Mouse (Mus musculus): ENCODE measurements around the gene Yrdc. TPM values are rescaled to one million over a fixed set of nuclear protein-coding genes. Genes with fewer than 3 reads are reported as not detected.
A peak's percentile ranks its signal among the peaks of the same experiment; 100 is the strongest.

Gene Yrdc
- total RNA-seq, 2 experiments from 2014 or later = 19.1 to 19.7 TPM

DNA sequence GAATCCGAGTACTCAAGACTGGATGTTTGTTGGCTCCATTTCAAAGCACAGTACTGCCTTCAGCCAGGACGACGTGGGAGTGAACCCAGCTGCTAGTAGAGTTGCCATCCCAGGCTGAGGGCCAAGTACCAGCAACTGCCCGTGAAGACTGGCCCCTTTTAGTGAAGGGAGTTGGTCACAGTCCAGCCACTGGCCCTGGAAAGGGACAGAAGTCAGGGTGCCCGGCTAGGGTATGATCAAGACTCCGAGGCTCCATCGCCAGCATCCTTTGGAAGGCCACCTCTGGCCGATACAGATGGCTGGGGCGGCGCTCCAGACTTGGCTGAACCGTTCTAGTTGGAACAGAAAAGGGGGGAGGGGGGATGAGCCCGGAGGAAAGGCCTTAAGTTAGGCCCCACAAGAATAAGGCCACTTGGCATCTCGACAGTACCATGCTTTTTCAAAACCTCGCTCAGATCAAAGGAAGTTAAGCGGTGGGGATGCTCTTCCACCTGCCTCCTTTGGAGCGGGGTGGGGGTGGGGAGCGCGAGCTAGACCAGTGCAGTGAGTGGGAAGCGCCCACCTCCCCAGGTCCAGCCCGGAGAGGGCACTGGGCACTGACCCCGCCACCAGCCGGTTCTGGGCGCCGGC is 733 bp upstream of the Yrdc start:
- no peak for ATAC-seq (ENCODE audit: poor library complexity, severe bottlenecking)

- ATAC-seq (ENCODE audit: poor library complexity, severe bottlenecking) = peak; percentile 64
Measured at GRCm38 (mm10) chr4:124850933-124851658, 617 bp downstream of the Yrdc start, which contains the start of gene 1110065P20Rik. Gene 1110065P20Rik, minus strand, starts transcription at chr4:124851196.

DNA sequence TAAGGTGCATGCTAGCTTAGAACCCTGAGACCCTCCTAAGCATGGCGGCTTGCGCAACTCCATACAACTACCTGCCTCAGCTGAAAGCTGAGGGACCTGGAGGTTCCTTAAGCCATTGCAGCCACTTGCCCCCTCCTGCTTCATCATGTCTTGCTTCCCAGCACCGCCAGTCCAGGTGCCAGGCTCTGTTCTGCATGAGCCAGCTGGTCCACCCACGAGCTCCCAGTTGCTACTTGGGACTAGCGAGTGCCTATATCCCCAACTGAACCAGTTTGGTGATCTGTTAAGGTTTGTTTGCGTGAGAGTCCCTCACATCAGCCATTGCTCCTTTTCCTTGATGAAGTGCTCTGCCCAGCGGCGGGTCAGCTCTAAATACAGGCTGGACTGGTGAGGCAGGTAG is 5.8 kb downstream of the Yrdc start:
- ATAC-seq (ENCODE audit: poor library complexity, severe bottlenecking) = no peak

DNA sequence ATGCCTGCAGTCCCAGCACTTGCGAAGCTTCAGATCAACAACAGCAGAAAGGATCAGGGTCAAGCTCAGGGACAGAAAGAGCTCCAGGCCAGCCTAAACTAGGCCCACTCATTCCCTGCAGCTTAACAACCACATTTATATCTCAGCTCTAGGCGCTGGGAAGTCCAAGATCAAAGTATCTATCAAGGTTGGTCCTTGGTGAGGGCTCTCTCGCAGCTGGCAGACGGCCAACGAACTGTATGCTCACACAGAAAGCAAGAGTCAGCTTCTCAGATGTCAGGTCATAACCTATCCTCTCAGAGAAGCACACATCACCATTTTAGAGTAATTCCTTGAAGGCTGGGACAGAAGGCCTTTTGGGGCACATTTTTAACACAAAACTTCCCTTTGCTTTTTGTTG is 7.9 kb downstream of the Yrdc start:
- ATAC-seq (ENCODE audit: poor library complexity, severe bottlenecking) = no peak

DNA sequence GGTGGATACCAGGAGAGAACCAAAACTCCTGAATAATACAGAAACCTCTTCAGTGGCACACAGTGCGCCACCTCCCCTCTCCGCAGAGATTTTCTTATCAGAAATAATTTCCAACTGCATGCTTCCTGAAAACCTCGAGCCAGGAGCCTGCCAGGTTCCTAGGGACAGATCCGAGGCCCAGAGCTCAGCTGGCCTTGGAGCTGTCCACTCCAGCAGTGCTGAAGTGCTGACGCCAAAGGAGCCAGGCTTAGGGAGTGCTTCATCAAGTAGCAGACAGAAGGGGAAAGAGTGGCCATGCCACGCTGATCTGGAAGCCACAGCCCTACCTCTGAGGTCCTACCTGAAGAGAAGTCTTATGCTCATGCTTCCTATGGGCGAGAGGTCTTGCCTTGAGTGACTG is 10.0 kb downstream of the Yrdc start:
- ATAC-seq (ENCODE audit: poor library complexity, severe bottlenecking) = peak; percentile 56; the same call in 1 of the 2 replicates

DNA sequence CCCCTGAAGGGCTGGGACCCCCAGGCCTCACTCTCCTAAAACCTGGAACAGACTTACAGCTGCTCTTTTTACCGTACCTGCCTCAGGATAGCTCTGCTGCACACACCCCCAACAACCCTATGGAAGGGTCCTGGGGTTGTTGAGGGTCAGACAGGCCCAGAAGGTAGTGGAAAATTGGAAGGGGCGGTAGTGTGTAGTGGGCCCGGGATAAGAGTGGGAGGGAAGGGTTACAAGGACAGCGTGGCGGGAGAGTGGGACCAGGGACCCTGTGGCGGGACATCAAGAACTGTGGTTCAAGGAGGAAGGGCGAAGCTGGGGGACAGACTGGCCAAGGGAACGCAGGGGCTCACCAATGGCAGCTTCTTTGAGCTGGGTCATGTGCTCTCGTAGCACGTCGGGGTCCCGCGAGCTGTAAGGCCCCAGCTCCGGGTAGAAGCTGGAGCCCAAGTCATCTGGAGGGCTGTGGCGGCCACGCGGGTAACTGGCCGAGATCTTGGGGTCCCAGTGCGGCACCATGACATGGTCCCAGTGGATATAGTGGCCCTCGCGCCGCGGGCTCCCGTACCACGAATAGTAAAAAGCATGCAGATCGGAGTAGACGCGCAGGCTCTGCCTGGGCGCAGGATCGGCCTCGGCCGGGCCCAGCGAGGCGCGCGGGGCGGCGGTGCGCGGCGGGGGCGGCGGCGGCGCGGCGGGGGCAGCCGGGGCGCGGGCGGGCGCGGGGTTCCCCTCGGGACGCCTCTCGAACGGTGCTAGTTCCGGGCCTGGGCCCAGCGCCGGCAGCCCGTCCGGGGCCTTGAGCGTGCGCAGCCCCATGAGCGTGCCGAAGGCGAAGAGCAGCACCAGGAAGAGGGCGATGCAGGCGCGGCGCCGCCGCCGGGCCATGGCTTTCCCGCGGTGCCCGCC is 11.1 kb downstream of the Yrdc start, which contains the start of gene Maneal:
Maneal (minus strand) TSS at position 889 of the 906 bp plus-strand sequence.
- ATAC-seq (ENCODE audit: poor library complexity, severe bottlenecking) = no peak

DNA sequence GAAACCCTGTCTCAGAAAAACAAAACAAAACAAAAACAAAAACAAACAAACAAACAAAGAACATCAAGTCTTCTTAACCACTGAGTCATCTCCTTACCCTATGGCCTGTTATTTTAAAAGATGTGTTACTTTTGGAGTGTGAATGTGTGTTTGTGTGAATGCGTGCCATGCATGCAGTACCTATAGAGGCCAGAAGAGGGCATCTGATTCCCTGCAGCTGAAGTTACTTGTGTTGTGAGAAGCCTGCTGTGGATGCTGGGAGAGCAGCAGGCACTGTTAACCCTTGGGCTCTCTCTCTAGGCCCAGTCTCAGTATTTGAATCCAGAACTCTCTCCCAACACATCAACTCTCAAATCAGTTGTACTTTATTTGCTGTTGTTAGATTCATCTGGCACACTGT is 22.2 kb downstream of the Yrdc start:
- ATAC-seq (ENCODE audit: poor library complexity, severe bottlenecking) = no peak

GRCm38 (mm10) chr4:124880599-124880998 is 30.1 kb downstream of the Yrdc start, which contains the start of gene Epha10:
Gene Epha10, plus strand, starts transcription at chr4:124880899.
- ATAC-seq (ENCODE audit: poor library complexity, severe bottlenecking) = no peak

- ATAC-seq (ENCODE audit: poor library complexity, severe bottlenecking) = no peak
Measured at GRCm38 (mm10) chr4:124881341-124881908, 30.9 kb downstream of the Yrdc start.

- ATAC-seq (ENCODE audit: poor library complexity, severe bottlenecking) = no peak
Measured at GRCm38 (mm10) chr4:124882151-124882729, 31.8 kb downstream of the Yrdc start.

- no peak for ATAC-seq (ENCODE audit: poor library complexity, severe bottlenecking)
Measured at GRCm38 (mm10) chr4:124888702-124889101, 38.2 kb downstream of the Yrdc start.

DNA sequence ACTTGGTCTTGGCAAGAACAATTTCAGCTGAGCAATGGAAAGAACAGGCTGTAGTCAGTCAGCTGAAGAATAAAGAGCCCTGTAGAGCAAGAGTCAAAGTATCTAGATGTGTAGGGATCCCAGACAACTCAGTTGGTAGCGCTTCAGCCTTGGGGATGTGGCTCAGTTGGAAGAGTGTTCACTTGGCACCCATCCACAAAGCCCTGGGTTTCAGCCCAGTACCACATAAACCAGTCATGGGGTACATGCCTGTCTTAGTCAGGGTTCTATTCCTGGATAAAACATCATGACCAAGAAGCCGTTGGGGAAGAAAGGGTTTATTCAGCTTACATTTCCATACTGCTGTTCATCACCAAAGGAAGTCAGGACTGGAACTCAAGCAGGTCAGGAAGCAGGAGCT is 39.5 kb downstream of the Yrdc start:
- no peak for ATAC-seq (ENCODE audit: poor library complexity, severe bottlenecking)

GRCm38 (mm10) chr4:124890831-124891230 is 40.4 kb downstream of the Yrdc start:
- ATAC-seq (ENCODE audit: poor library complexity, severe bottlenecking) = no peak

DNA sequence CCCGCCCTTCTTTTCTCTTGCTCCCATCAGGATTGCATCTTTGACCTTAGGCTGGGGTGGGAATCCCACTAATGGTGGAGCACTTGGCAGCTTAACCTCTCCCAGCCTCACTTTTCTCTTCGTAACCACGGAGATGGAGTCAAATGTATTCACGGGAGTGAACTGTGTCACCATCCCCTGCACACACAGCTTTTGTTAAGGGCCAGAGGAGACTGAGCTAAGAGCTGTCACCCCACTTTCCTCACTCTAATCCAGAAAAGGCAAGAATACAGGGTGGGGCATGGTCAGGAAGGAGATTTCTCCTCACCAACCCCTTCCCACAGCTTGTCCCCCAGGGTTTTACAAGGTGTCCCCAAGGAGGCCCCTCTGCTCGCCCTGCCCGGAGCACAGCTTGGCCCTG is 43.3 kb downstream of the Yrdc start:
- no peak for ATAC-seq (ENCODE audit: poor library complexity, severe bottlenecking)

DNA sequence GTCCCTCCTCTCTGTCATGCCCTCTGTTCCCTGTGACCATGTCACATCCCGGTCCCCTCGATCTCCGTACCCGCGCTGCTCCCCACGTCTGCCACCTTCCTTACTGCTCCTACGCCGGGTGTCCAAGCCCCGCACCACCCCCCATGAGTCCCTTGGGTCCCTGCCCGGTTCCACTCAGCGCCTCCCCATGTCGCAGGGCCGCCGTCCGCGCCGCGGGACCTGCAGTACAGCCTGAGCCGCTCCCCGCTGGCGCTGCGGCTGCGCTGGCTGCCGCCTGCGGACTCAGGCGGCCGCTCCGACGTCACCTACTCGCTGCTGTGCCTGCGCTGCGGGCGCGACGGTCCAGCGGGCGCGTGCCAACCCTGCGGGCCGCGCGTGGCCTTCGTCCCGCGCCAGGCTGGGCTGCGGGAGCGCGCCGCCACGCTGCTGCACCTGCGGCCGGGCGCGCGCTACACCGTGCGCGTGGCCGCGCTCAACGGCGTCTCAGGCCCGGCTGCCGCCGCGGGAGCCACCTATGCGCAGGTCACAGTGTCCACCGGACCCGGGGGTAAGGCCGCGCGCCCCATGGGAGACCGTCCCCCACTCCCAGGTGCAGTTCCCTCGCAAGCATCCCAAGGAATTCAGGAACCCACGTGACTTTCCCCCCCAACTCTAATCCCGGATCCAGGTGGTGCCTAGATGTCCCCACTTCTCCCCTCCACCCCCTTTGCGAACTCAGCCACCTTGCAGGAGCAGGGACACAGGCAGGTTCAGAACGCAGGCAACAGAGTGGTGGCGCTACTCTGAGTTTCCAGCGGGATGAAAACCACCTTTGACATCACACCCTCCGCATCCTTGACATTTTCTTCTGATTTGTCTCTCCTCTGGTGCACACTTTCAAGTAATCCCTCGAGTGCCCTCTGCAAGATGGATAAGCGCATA is 44.3 kb downstream of the Yrdc start:
- no peak for ATAC-seq (ENCODE audit: poor library complexity, severe bottlenecking)

- no peak for ATAC-seq (ENCODE audit: poor library complexity, severe bottlenecking)
Measured at GRCm38 (mm10) chr4:124898428-124898827, 47.9 kb downstream of the Yrdc start.

DNA sequence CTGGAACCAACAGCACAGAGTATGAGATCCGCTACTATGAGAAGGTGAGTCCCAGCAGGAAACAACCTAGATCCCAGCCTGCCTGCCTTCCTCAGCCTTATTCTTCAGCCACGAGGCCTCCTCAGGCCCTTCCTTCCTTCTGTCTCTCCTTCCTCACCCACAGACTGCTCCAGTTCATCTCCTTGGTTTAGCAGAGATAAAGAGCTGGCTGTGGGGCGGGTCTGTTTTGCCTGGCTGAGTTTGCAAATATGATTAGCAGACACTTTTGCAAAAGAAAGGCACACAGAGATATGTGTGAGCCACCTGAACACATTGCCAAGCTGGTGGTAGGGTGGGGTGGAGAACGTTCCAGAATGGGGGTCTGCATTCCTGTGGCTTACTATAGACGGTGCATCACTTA is 49.4 kb downstream of the Yrdc start:
- ATAC-seq (ENCODE audit: poor library complexity, severe bottlenecking) = no peak
